Mouse (Mus musculus): Measurements from ENCODE around the gene Smco4. TPM values are rescaled to one million over a fixed set of nuclear protein-coding genes. Genes with fewer than 3 reads are reported as not detected.

The Smco4 gene
- total and polyA plus RNA-seq, 2 experiments from 2014 or later, result 0.64 to 4.4 TPM

GRCm38 (mm10) chr9:15507431-15507875, 14.2 kb downstream of the Smco4 start:
- Histone ChIP-seq H3K36me3 (ENCODE audit: insufficient read depth) (no peaks in the 10 kb centered on the region), H3K4me3 (ENCODE audit: low read depth, low read length) (no peak overlapping the region), H3K9ac (no peak overlapping the region), H3K27ac (ENCODE audit: low read depth, low read length) (no peak overlapping the region), H3K27me3 (ENCODE audit: insufficient read depth, low read length) (no peaks in the 10 kb centered on the region), H3K4me2 (ENCODE audit: low read depth) (no peak overlapping the region), H3K9me3 (ENCODE audit: low read length) (no peaks in the 10 kb centered on the region), H3K4me1 (ENCODE audit: insufficient read depth) (peaks cover 5% of the 10 kb centered on the region; the same call in 1 of the 2 replicates)
- TF ChIP-seq CTCF (IDR thresholded peaks at IDR 0.05; ENCODE audit: low read depth), result no peak
- ATAC-seq (no peak), DNase-seq (no peak)
- 74% methylated on average over 4 of the region's 4 CpGs for WGBS

- no peak for TF ChIP-seq CTCF (IDR thresholded peaks at IDR 0.05; ENCODE audit: low read depth)
- H3K27me3 ChIP-seq (ENCODE audit: insufficient read depth, low read length), result no peaks in the 10 kb centered on the region
- WGBS, result 70% methylated on average over 3 of the region's 3 CpGs
- no peak for DNase-seq
- no peaks in the 10 kb centered on the region for H3K36me3 ChIP-seq (ENCODE audit: insufficient read depth)
- H3K9ac ChIP-seq, result no peak overlapping the region
- H3K9me3 ChIP-seq (ENCODE audit: low read length), result no peaks in the 10 kb centered on the region
- H3K4me1 ChIP-seq (ENCODE audit: insufficient read depth), result peaks cover 5% of the 10 kb centered on the region; the same call in 1 of the 2 replicates
- H3K4me3 ChIP-seq (ENCODE audit: low read depth, low read length), result no peak overlapping the region
- no peak overlapping the region for H3K4me2 ChIP-seq (ENCODE audit: low read depth)
- no peak overlapping the region for H3K27ac ChIP-seq (ENCODE audit: low read depth, low read length)
- no peak for ATAC-seq
Measured at GRCm38 (mm10) chr9:15509363-15509762, 16.1 kb downstream of the Smco4 start.

- WGBS, result 17% methylated on average over 3 of the region's 3 CpGs
- H3K9me3 ChIP-seq (ENCODE audit: low read length), result no peaks in the 10 kb centered on the region
- ATAC-seq, result peak; percentile 40; the same call in 1 of the 2 replicates
- no peak overlapping the region for H3K4me2 ChIP-seq (ENCODE audit: low read depth)
- H3K27me3 ChIP-seq (ENCODE audit: insufficient read depth, low read length), result no peaks in the 10 kb centered on the region
- peak; percentile 18; the same call in 1 of the 2 replicates for TF ChIP-seq CTCF (IDR thresholded peaks at IDR 0.05; ENCODE audit: low read depth)
- DNase-seq, result peak; percentile 51
- H3K27ac ChIP-seq (ENCODE audit: low read depth, low read length), result no peak overlapping the region
- no peak overlapping the region for H3K9ac ChIP-seq
- peaks cover 5% of the 10 kb centered on the region; the same call in 1 of the 2 replicates for H3K4me1 ChIP-seq (ENCODE audit: insufficient read depth)
- no peaks in the 10 kb centered on the region for H3K36me3 ChIP-seq (ENCODE audit: insufficient read depth)
- H3K4me3 ChIP-seq (ENCODE audit: low read depth, low read length), result no peak overlapping the region
Measured at GRCm38 (mm10) chr9:15510557-15511310, 17.5 kb downstream of the Smco4 start.

- no peak overlapping the region for H3K4me2 ChIP-seq (ENCODE audit: low read depth)
- H3K27me3 ChIP-seq (ENCODE audit: insufficient read depth, low read length), result no peaks in the 10 kb centered on the region
- 44% methylated on average over 7 of the region's 7 CpGs for WGBS
- no peak for TF ChIP-seq CTCF (IDR thresholded peaks at IDR 0.05; ENCODE audit: low read depth)
- H3K36me3 ChIP-seq (ENCODE audit: insufficient read depth), result no peaks in the 10 kb centered on the region
- H3K27ac ChIP-seq (ENCODE audit: low read depth, low read length), result no peak overlapping the region
- H3K4me1 ChIP-seq (ENCODE audit: insufficient read depth), result peaks cover 5% of the 10 kb centered on the region; the same call in 1 of the 2 replicates
- H3K4me3 ChIP-seq (ENCODE audit: low read depth, low read length), result no peak overlapping the region
- ATAC-seq (no peak), DNase-seq (no peak)
- H3K9me3 ChIP-seq (ENCODE audit: low read length), result no peaks in the 10 kb centered on the region
- no peak overlapping the region for H3K9ac ChIP-seq
Measured at GRCm38 (mm10) chr9:15512918-15513317, 19.7 kb downstream of the Smco4 start.

- no peak overlapping the region; the same call in 1 of the 2 replicates for H3K9ac ChIP-seq
- H3K4me1 ChIP-seq (ENCODE audit: insufficient read depth), result no peaks in the 10 kb centered on the region
- H3K4me2 ChIP-seq (ENCODE audit: low read depth), result no peak overlapping the region
- WGBS, result 62% methylated on average over 2 of the region's 2 CpGs
- DNase-seq (no peak), ATAC-seq (peak; percentile 67)
- no peak for TF ChIP-seq CTCF (IDR thresholded peaks at IDR 0.05; ENCODE audit: low read depth)
- H3K9me3 ChIP-seq (ENCODE audit: low read length), result no peaks in the 10 kb centered on the region
- no peaks in the 10 kb centered on the region for H3K36me3 ChIP-seq (ENCODE audit: insufficient read depth)
- no peaks in the 10 kb centered on the region for H3K27me3 ChIP-seq (ENCODE audit: insufficient read depth, low read length)
- H3K4me3 ChIP-seq (ENCODE audit: low read depth, low read length), result no peak overlapping the region
- H3K27ac ChIP-seq (ENCODE audit: low read depth, low read length), result no peak overlapping the region
Measured at GRCm38 (mm10) chr9:15516007-15516406, 22.8 kb downstream of the Smco4 start.

GRCm38 (mm10) chr9:15517979-15518378, 24.7 kb downstream of the Smco4 start:
- no peak for DNase-seq
- H3K9me3 ChIP-seq (ENCODE audit: low read length), result no peaks in the 10 kb centered on the region
- no peak for TF ChIP-seq CTCF (IDR thresholded peaks at IDR 0.05; ENCODE audit: low read depth)
- 92% methylated on average over 4 of the region's 4 CpGs for WGBS
- no peaks in the 10 kb centered on the region; the same call in 1 of the 2 replicates for H3K4me1 ChIP-seq (ENCODE audit: insufficient read depth)
- no peak for ATAC-seq
- H3K27ac ChIP-seq (ENCODE audit: low read depth, low read length), result no peak overlapping the region
- H3K9ac ChIP-seq, result no peak overlapping the region
- H3K4me2 ChIP-seq (ENCODE audit: low read depth), result no peak overlapping the region
- H3K27me3 ChIP-seq (ENCODE audit: insufficient read depth, low read length), result no peaks in the 10 kb centered on the region
- H3K4me3 ChIP-seq (ENCODE audit: low read depth, low read length), result no peak overlapping the region
- H3K36me3 ChIP-seq (ENCODE audit: insufficient read depth), result no peaks in the 10 kb centered on the region

GRCm38 (mm10) chr9:15522348-15522747, 29.1 kb downstream of the Smco4 start:
- no peak for ATAC-seq
- Histone ChIP-seq H3K27me3 (ENCODE audit: insufficient read depth, low read length) (no peaks in the 10 kb centered on the region), H3K9ac (no peak overlapping the region), H3K4me1 (ENCODE audit: insufficient read depth) (no peaks in the 10 kb centered on the region; the same call in 1 of the 2 replicates), H3K27ac (ENCODE audit: low read depth, low read length) (no peak overlapping the region), H3K9me3 (ENCODE audit: low read length) (no peaks in the 10 kb centered on the region), H3K36me3 (ENCODE audit: insufficient read depth) (no peaks in the 10 kb centered on the region), H3K4me2 (ENCODE audit: low read depth) (no peak overlapping the region), H3K4me3 (ENCODE audit: low read depth, low read length) (no peak overlapping the region)
- no peak for DNase-seq
- 84% methylated on average over 10 of the region's 10 CpGs for WGBS
- TF ChIP-seq CTCF (IDR thresholded peaks at IDR 0.05; ENCODE audit: low read depth), result no peak
